Mouse (Mus musculus): ENCODE data around the gene Slc4a1. TPM values are rescaled to one million over a fixed set of nuclear protein-coding genes. Genes with fewer than 3 reads are reported as not detected.
A peak's percentile ranks its signal among the peaks of the same experiment; 100 is the strongest.

The Slc4a1 gene
- polyA plus RNA-seq, 1 experiment from 2014 or later = 6.3 TPM

- Histone ChIP-seq H3K27me3 (peaks cover 41% of the 10 kb centered on the region), H3K36me3 (no peaks in the 10 kb centered on the region), H3K9ac (no peak overlapping the region), H3K4me2 (no peak overlapping the region), H3K4me3 (no peak overlapping the region), H3K27ac (no peak overlapping the region), H3K9me3 (no peaks in the 10 kb centered on the region), H3K4me1 (peaks cover 14% of the 10 kb centered on the region)
- no peak for ATAC-seq (ENCODE audit: insufficient number of reproducible peaks, insufficient read depth, low FRiP score, low TSS enrichment, low read depth)
- WGBS = 83% methylated on average over 12 of the region's 12 CpGs
Measured at GRCm38 (mm10) chr11:102371926-102372685, 6.1 kb upstream of the Slc4a1 start.

- no peak overlapping the region for H3K4me3 ChIP-seq
- H3K36me3 ChIP-seq = no peaks in the 10 kb centered on the region
- H3K27me3 ChIP-seq = peaks cover 26% of the 10 kb centered on the region
- no peak for ATAC-seq (ENCODE audit: insufficient number of reproducible peaks, insufficient read depth, low FRiP score, low TSS enrichment, low read depth)
- H3K9me3 ChIP-seq = no peaks in the 10 kb centered on the region
- H3K27ac ChIP-seq = no peak overlapping the region
- H3K4me2 ChIP-seq = no peak overlapping the region
- no peak overlapping the region for H3K9ac ChIP-seq
- 49% methylated on average over 7 of the region's 7 CpGs for WGBS
- peaks cover 6% of the 10 kb centered on the region for H3K4me1 ChIP-seq
Measured at GRCm38 (mm10) chr11:102370285-102370684, 4.3 kb upstream of the Slc4a1 start.

- Histone ChIP-seq H3K9me3 (no peaks in the 10 kb centered on the region), H3K4me1 (0 out of 2 replicates have a peak, but pooled peaks cover 3% of the 10 kb centered on the region), H3K9ac (no peak overlapping the region), H3K4me3 (no peak overlapping the region), H3K4me2 (no peak overlapping the region), H3K36me3 (no peaks in the 10 kb centered on the region), H3K27ac (no peak overlapping the region), H3K27me3 (peaks cover 21% of the 10 kb centered on the region; the same call in 1 of the 2 replicates)
- ATAC-seq (ENCODE audit: insufficient number of reproducible peaks, insufficient read depth, low FRiP score, low TSS enrichment, low read depth) = no peak
- 67% methylated on average over 4 of the region's 4 CpGs for WGBS
Measured at GRCm38 (mm10) chr11:102369263-102369662, 3.3 kb upstream of the Slc4a1 start.

- no peak overlapping the region for H3K4me2 ChIP-seq
- no peak for ATAC-seq (ENCODE audit: insufficient number of reproducible peaks, insufficient read depth, low FRiP score, low TSS enrichment, low read depth)
- H3K27me3 ChIP-seq = peaks cover 12% of the 10 kb centered on the region; the same call in 1 of the 2 replicates
- no peak overlapping the region for H3K4me3 ChIP-seq
- 0 out of 2 replicates have a peak, but pooled peaks cover 3% of the 10 kb centered on the region for H3K4me1 ChIP-seq
- H3K27ac ChIP-seq = no peak overlapping the region
- 80% methylated on average over 5 of the region's 5 CpGs for whole genome bisulfite sequencing
- H3K9ac ChIP-seq = no peak overlapping the region
- H3K9me3 ChIP-seq = no peaks in the 10 kb centered on the region
- no peaks in the 10 kb centered on the region for H3K36me3 ChIP-seq
Measured at GRCm38 (mm10) chr11:102368347-102368746, 2.3 kb upstream of the Slc4a1 start.

GRCm38 (mm10) chr11:102367504-102368280 lies 1.7 kb upstream of the Slc4a1 start:
- H3K9me3 ChIP-seq = no peaks in the 10 kb centered on the region
- H3K4me3 ChIP-seq = no peak overlapping the region
- H3K27me3 ChIP-seq = peaks cover 7% of the 10 kb centered on the region; the same call in 1 of the 2 replicates
- no peak for ATAC-seq (ENCODE audit: insufficient number of reproducible peaks, insufficient read depth, low FRiP score, low TSS enrichment, low read depth)
- WGBS = 70% methylated on average over 9 of the region's 9 CpGs
- H3K4me1 ChIP-seq = 0 out of 2 replicates have a peak, but pooled peaks cover 3% of the 10 kb centered on the region
- no peak overlapping the region for H3K9ac ChIP-seq
- no peaks in the 10 kb centered on the region for H3K36me3 ChIP-seq
- H3K4me2 ChIP-seq = no peak overlapping the region
- H3K27ac ChIP-seq = no peak overlapping the region

- Histone ChIP-seq H3K36me3 (no peaks in the 10 kb centered on the region), H3K27ac (no peak overlapping the region), H3K4me1 (0 out of 2 replicates have a peak, but pooled peaks cover 3% of the 10 kb centered on the region), H3K4me3 (no peak overlapping the region), H3K4me2 (no peak overlapping the region), H3K27me3 (no peaks in the 10 kb centered on the region), H3K9ac (no peak overlapping the region), H3K9me3 (no peaks in the 10 kb centered on the region)
- 12% methylated on average over 4 of the region's 4 CpGs for WGBS
- ATAC-seq (ENCODE audit: insufficient number of reproducible peaks, insufficient read depth, low FRiP score, low TSS enrichment, low read depth) = no peak
Measured at GRCm38 (mm10) chr11:102365699-102366098, 304 bp downstream of the Slc4a1 start.

GRCm38 (mm10) chr11:102364570-102365371 lies 1.2 kb downstream of the Slc4a1 start:
- no peaks in the 10 kb centered on the region for H3K27me3 ChIP-seq
- no peak overlapping the region for H3K4me2 ChIP-seq
- no peaks in the 10 kb centered on the region for H3K36me3 ChIP-seq
- 0 out of 2 replicates have a peak, but pooled peaks cover 3% of the 10 kb centered on the region for H3K4me1 ChIP-seq
- no peak overlapping the region for H3K9ac ChIP-seq
- H3K27ac ChIP-seq = no peak overlapping the region
- 64% methylated on average over 14 of the region's 14 CpGs for WGBS
- H3K4me3 ChIP-seq = no peak overlapping the region
- no peaks in the 10 kb centered on the region for H3K9me3 ChIP-seq
- ATAC-seq (ENCODE audit: insufficient number of reproducible peaks, insufficient read depth, low FRiP score, low TSS enrichment, low read depth) = peak; percentile 18; the same call in 1 of the 2 replicates

- Histone ChIP-seq H3K9ac (no peak overlapping the region), H3K36me3 (no peaks in the 10 kb centered on the region), H3K27me3 (no peaks in the 10 kb centered on the region), H3K27ac (no peak overlapping the region), H3K4me3 (no peak overlapping the region), H3K4me1 (0 out of 2 replicates have a peak, but pooled peaks cover 3% of the 10 kb centered on the region), H3K9me3 (no peaks in the 10 kb centered on the region), H3K4me2 (no peak overlapping the region)
- 50% methylated on average over 2 of the region's 2 CpGs for WGBS
- ATAC-seq (ENCODE audit: insufficient number of reproducible peaks, insufficient read depth, low FRiP score, low TSS enrichment, low read depth) = no peak
Measured at GRCm38 (mm10) chr11:102363623-102364022, 2.4 kb downstream of the Slc4a1 start.

- Histone ChIP-seq H3K4me3 (no peak overlapping the region), H3K4me1 (0 out of 2 replicates have a peak, but pooled peaks cover 3% of the 10 kb centered on the region), H3K36me3 (no peaks in the 10 kb centered on the region), H3K4me2 (no peak overlapping the region), H3K27me3 (peaks cover 3% of the 10 kb centered on the region), H3K9ac (no peak overlapping the region), H3K27ac (no peak overlapping the region; the same call in 1 of the 2 replicates), H3K9me3 (no peaks in the 10 kb centered on the region)
- 82% methylated on average over 8 of the region's 8 CpGs for WGBS
- no peak for ATAC-seq (ENCODE audit: insufficient number of reproducible peaks, insufficient read depth, low FRiP score, low TSS enrichment, low read depth)
Measured at GRCm38 (mm10) chr11:102361776-102362495, 4.1 kb downstream of the Slc4a1 start.

GRCm38 (mm10) chr11:102358365-102358764 lies 7.6 kb downstream of the Slc4a1 start:
- 65% methylated on average over 10 of the region's 10 CpGs for WGBS
- H3K4me3 ChIP-seq = no peak overlapping the region
- no peaks in the 10 kb centered on the region for H3K36me3 ChIP-seq
- ATAC-seq (ENCODE audit: insufficient number of reproducible peaks, insufficient read depth, low FRiP score, low TSS enrichment, low read depth) = no peak
- peaks cover 7% of the 10 kb centered on the region for H3K27me3 ChIP-seq
- H3K9ac ChIP-seq = no peak overlapping the region
- no peak overlapping the region for H3K27ac ChIP-seq
- H3K4me1 ChIP-seq = no peaks in the 10 kb centered on the region
- H3K9me3 ChIP-seq = no peaks in the 10 kb centered on the region
- H3K4me2 ChIP-seq = 0 out of 2 replicates have a peak overlapping the region, but pooled peaks have one; percentile 7

Measured in embryonic facial prominence, embryonic 13.5 days (tissue).